Mouse (Mus musculus) embryonic facial prominence, embryonic 11.5 days (tissue): ENCODE data around the gene Ppp1ca. TPM values are rescaled to one million over a fixed set of nuclear protein-coding genes. Genes with fewer than 3 reads are reported as not detected.

Experiments used
- ATAC-seq: fragments of 200-750 bp; cut with Nextera tagmentation; replicated peaks from 2 replicates; pipeline ENCODE4 v1.8.0; 2017; ENCODE audit warnings: low read depth; ENCODE audit not compliant: insufficient number of reproducible peaks, low FRiP score, low TSS enrichment
- DNase-seq: peaks from one replicate; pipeline ENCODE4 v3.0.0-alpha.2; 2015; ENCODE audit warnings: low spot score
- H3K27ac ChIP-seq: fragments of 300-500 bp; sonication (generic); replicated peaks from 2 replicates; pipeline ENCODE4 v1.5.1; 2014; ENCODE audit warnings: mild to moderate bottlenecking, low read depth, low read length, control low read depth
- H3K27me3 ChIP-seq: fragments of 300-500 bp; sonication (generic); 2 replicates; pipeline ENCODE4 v1.6.1; 2014; ENCODE audit warnings: mild to moderate bottlenecking, low read length, moderate library complexity, mixed read lengths; ENCODE audit not compliant: control insufficient read depth, insufficient read depth
- H3K36me3 ChIP-seq: fragments of 300-500 bp; sonication (generic); replicated peaks from 2 replicates; pipeline ENCODE4 v1.6.1; 2014; ENCODE audit warnings: low read depth, mild to moderate bottlenecking, low read length, moderate library complexity, mixed read lengths; ENCODE audit not compliant: control insufficient read depth, insufficient read depth
- H3K4me1 ChIP-seq: fragments of 300-500 bp; sonication (generic); 2 replicates; pipeline ENCODE4 v1.6.1; 2014; ENCODE audit warnings: low read length, mixed read lengths; ENCODE audit not compliant: control insufficient read depth, insufficient read depth
- H3K4me2 ChIP-seq: fragments of 300-500 bp; sonication (generic); 2 replicates; pipeline ENCODE4 v1.6.1; 2014; ENCODE audit warnings: low read depth, mild to moderate bottlenecking, control low read depth, low read length, moderate library complexity
- H3K4me3 ChIP-seq: fragments of 300-500 bp; sonication (generic); 2 replicates; pipeline ENCODE4 v1.5.1; 2014; ENCODE audit warnings: low read depth, low read length, control low read depth
- H3K9ac ChIP-seq: fragments of 300-500 bp; sonication (generic); replicated peaks from 2 replicates; pipeline ENCODE4 v1.6.1; 2014; ENCODE audit warnings: mild to moderate bottlenecking, control low read depth, low read length
- H3K9me3 ChIP-seq: fragments of 300-500 bp; sonication (generic); replicated peaks from 2 replicates; pipeline ENCODE4 v1.6.1; 2016; ENCODE audit warnings: mild to moderate bottlenecking, low read length, inconsistent platforms, mixed read lengths; ENCODE audit not compliant: control insufficient read depth
- WGBS: fragments of 180-500 bp; shearing (Covaris S2); extraction: QIAGEN DNeasy Blood & Tissue Kit; methylation state at CpG from one replicate; pipeline ENCODE4 v1.1.7; 2014; 5-methylcytosine and 5-hydroxymethylcytosine counted together
- polyA plus RNA-seq: library from polyadenylated mRNA; unstranded; fragments of >200 nt; fragmentation: Nextera tagmentation; extraction: Ambion mirVana; gene quantifications from 2 replicates; pipeline ENCODE4 v1.2.1, GENCODE M21; 2014

The Ppp1ca gene
- polyA plus RNA-seq, 1 experiment from 2014 or later: 955 TPM

DNA sequence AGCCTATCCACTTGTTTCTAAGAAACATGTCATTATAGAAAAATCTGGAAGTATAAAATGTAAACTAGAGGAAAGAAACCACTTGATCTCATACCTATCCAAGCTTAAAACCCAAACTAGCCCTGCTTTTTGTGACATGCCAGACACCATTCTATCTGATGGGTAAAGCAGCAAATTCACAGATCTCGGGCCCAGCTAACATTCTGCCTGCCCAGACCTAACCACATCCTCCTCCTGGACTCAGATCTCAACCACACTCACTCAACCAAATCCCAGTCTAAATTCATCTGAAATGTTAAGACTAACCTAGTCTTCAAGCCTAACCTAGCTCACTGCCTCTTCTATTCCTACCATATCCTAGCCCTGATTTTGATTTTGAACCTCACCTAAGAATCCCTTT is 26.9 kb downstream of the Ppp1ca start:
- Histone ChIP-seq H3K27me3 (no peaks in the 10 kb centered on the region), H3K4me3 (no peak overlapping the region), H3K9ac (no peak overlapping the region), H3K4me2 (no peak overlapping the region), H3K9me3 (no peaks in the 10 kb centered on the region), H3K27ac (no peak overlapping the region), H3K4me1 (peaks cover 12% of the 10 kb centered on the region), H3K36me3 (no peaks in the 10 kb centered on the region)
- ATAC-seq (no peak), DNase-seq (no peak)
- 63% methylated on average over 1 of the region's 1 CpGs for WGBS

DNA sequence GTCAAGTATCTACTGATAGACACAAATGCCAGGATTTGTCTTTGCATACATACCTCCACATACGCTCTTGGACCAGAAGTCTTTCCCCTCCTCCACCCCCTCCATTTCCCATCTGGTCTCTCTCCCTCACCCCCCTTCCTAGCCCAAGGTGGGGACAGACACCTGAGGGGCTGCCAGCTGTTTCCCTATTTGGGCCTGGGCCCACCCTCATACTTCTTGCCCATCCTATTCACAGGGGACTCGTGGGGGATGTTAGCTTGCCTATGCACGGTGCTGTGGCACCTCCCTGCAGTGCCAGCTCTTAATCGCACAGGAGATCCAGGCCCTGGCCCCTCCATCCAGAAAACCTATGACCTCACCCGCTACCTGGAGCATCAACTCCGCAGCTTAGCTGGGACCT is 28.1 kb downstream of the Ppp1ca start:
- no peaks in the 10 kb centered on the region for H3K27me3 ChIP-seq
- no peak for ATAC-seq
- no peaks in the 10 kb centered on the region for H3K9me3 ChIP-seq
- DNase-seq: no peak
- no peaks in the 10 kb centered on the region for H3K36me3 ChIP-seq
- H3K4me1 ChIP-seq: peaks cover 12% of the 10 kb centered on the region
- no peak overlapping the region for H3K4me3 ChIP-seq
- no peak overlapping the region for H3K4me2 ChIP-seq
- no peak overlapping the region for H3K27ac ChIP-seq
- H3K9ac ChIP-seq: no peak overlapping the region
- 88% methylated on average over 6 of the region's 6 CpGs for WGBS

DNA sequence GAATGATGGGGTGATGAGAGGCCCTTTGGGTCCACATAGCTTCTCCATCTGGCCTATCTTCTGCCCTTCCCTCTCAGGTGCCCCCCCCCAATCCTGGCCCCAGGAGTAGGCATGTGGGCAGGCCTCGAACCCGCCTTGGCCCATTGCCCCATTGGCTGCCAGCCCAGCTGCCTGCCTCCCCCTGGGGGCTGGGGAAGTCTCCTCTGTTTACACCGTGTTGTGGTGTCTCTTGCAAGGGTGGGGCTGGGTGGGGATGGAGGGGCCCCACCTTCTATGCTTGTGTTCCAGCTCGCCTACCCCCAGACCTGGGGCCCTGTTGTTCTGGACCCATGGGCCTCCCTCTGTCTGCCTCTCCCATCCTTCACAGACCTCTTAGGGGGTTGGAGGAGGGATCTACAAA is 28.6 kb downstream of the Ppp1ca start:
- peaks cover 10% of the 10 kb centered on the region for H3K4me1 ChIP-seq
- no peak overlapping the region for H3K4me2 ChIP-seq
- no peak overlapping the region for H3K4me3 ChIP-seq
- DNase-seq (no peak), ATAC-seq (no peak)
- H3K27me3 ChIP-seq: no peaks in the 10 kb centered on the region
- no peak overlapping the region for H3K9ac ChIP-seq
- H3K9me3 ChIP-seq: no peaks in the 10 kb centered on the region
- 62% methylated on average over 4 of the region's 4 CpGs for WGBS
- H3K27ac ChIP-seq: no peak overlapping the region
- H3K36me3 ChIP-seq: no peaks in the 10 kb centered on the region

DNA sequence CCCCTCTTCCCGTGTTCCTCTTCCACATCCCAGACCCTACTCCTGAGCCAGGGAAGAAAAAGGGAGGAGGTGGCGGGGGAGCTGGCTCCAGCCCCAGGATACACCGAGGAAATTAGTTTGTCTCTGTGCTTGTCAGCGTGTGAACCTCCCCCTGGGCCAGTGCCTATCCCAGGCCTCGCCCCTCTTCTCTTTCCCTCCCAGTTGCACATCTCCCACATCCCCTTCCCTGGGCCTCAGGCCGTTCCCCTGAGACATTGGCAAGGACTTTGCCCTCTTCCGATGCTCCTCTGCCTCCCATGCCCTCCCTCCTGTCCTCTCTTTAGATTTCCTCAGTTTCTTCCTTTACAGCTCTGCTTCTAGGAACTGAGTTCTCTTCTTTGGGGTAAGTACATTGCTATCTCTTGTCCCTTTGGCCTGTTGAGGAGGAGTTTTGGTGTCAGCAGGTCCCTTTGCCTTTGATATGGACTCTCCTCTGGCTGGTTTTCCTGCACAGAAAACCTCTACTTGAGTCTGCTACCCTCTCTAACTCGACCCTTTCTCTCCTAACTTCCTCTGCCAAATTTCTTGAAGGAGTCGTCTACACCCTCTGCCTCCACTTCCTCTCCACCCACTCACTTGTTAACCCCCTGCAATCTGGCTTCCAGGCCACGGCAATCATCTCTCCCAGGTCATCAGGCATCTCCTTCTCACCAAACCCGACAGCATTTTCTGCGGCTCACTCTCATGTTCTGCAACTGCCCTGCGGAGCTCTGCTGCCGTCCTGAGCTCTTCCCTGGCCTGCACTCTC is 29.3 kb downstream of the Ppp1ca start:
- Histone ChIP-seq H3K4me3 (no peak overlapping the region), H3K27ac (no peak overlapping the region), H3K9me3 (no peaks in the 10 kb centered on the region), H3K9ac (no peak overlapping the region), H3K36me3 (no peaks in the 10 kb centered on the region), H3K4me2 (no peak overlapping the region), H3K27me3 (no peaks in the 10 kb centered on the region), H3K4me1 (peaks cover 6% of the 10 kb centered on the region)
- 38% methylated on average over 14 of the region's 14 CpGs for WGBS
- DNase-seq (no peak), ATAC-seq (no peak)

DNA sequence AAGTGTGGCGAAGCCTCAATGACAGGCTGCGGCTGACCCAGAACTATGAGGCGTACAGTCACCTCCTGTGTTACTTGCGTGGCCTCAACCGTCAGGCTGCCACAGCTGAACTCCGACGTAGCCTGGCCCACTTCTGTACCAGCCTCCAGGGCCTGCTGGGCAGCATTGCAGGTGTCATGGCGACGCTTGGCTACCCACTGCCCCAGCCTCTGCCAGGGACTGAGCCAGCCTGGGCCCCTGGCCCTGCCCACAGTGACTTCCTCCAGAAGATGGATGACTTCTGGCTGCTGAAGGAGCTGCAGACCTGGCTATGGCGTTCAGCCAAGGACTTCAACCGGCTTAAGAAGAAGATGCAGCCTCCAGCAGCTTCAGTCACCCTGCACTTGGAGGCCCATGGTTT is 30.3 kb downstream of the Ppp1ca start:
- WGBS: 82% methylated on average over 11 of the region's 11 CpGs
- Histone ChIP-seq H3K27me3 (no peaks in the 10 kb centered on the region), H3K9me3 (no peaks in the 10 kb centered on the region), H3K9ac (no peak overlapping the region), H3K4me1 (peaks cover under 1% of the 10 kb centered on the region), H3K4me3 (no peak overlapping the region), H3K4me2 (no peak overlapping the region), H3K36me3 (no peaks in the 10 kb centered on the region), H3K27ac (no peak overlapping the region)
- DNase-seq: no peak
- ATAC-seq: no peak

DNA sequence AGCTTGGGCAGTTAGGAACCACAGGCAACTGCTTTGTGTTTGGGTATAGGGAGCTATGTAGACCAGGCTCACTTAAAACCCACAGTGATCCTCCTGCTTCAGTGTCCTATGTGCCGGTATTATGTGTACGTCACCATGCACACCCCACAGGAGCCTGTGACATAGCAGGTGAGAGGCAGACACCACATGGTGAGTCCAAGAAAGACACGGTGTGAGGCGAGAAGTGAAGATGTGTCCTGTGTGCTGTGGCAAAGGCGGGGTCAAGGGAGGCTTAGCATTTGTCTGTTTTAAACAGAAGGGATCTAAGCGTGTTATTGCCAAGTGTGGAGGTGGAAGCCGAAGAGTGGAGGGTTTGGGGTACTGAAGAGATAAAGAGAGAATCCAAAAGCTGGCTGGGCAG is 34.9 kb downstream of the Ppp1ca start:
- ATAC-seq (no peak), DNase-seq (no peak)
- no peaks in the 10 kb centered on the region for H3K36me3 ChIP-seq
- H3K27me3 ChIP-seq: 0 out of 2 replicates have a peak, but pooled peaks cover 2% of the 10 kb centered on the region
- no peak overlapping the region for H3K27ac ChIP-seq
- no peak overlapping the region for H3K4me3 ChIP-seq
- no peak overlapping the region for H3K4me2 ChIP-seq
- no peaks in the 10 kb centered on the region for H3K4me1 ChIP-seq
- no peaks in the 10 kb centered on the region for H3K9me3 ChIP-seq
- 86% methylated on average over 7 of the region's 7 CpGs for WGBS
- H3K9ac ChIP-seq: no peak overlapping the region

DNA sequence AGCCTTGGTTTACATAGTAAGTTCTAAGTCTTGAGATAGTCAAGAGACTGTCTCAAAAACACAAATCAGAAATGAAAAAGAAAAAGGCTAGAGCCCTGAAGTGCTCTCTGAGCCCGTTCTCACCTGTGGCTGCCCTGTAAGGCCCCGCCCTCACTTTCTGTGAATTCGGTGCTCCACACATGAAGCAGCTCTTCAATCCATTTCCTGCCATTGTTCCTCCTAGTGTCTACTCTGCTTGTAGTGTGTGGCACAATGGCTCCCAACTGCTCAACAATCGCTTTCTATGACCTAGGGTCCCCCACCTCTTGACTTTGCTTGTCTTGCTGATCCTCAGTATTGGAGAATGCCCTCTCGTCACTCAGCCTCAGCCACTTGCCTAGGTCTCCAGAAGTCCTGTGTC is 35.6 kb downstream of the Ppp1ca start:
- Histone ChIP-seq H3K4me2 (no peak overlapping the region), H3K27me3 (0 out of 2 replicates have a peak, but pooled peaks cover 2% of the 10 kb centered on the region), H3K27ac (no peak overlapping the region), H3K9me3 (no peaks in the 10 kb centered on the region), H3K4me1 (no peaks in the 10 kb centered on the region), H3K36me3 (no peaks in the 10 kb centered on the region), H3K9ac (no peak overlapping the region), H3K4me3 (no peak overlapping the region)
- DNase-seq (no peak), ATAC-seq (no peak)
- 75% methylated on average over 5 of the region's 5 CpGs for WGBS

DNA sequence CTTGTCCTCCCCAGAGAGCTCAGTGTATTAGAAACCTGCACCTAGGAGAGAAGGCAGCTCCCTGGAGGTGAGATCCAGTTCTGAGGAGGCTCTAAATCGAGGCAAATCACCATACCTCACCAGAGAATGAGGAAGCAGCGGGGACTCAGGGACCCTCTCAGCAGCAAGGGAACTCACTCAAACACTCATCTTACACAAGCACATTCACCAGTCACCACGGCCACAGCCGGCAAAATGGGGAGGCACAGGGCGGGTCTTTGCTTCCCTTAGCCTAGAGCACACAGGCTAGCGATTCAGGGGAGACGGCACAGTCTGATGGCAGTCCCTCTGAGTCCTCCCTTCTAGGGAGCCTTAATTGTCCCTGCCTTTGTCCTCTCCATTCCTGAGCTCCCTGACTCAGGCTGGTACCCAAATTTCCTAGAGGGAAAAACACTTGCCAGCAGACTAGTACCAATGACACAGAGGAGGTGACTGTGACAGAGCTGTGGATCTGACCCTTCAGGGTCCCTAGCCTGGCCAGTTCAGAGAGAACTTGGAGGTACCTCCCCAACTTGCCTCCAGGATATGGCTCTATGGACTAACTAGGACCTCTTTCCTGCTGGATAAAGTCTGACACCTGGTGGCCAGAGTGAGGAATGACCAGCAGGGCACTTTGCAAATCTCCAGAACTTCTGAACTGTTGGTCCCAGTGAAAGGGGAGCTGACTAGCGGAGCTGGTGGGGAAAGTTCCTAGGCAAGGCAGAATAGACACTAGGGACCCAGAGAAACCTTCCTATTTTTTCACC is 36.2 kb downstream of the Ppp1ca start:
- Histone ChIP-seq H3K9me3 (no peaks in the 10 kb centered on the region), H3K9ac (no peak overlapping the region), H3K4me3 (no peak overlapping the region), H3K4me1 (no peaks in the 10 kb centered on the region), H3K4me2 (no peak overlapping the region), H3K27ac (no peak overlapping the region), H3K36me3 (no peaks in the 10 kb centered on the region), H3K27me3 (0 out of 2 replicates have a peak, but pooled peaks cover 2% of the 10 kb centered on the region)
- ATAC-seq: 0 out of 2 replicates have a peak, but pooled peaks have one; percentile 63
- WGBS: 26% methylated on average over 8 of the region's 8 CpGs
- DNase-seq: peak; percentile 91
